Mouse (Mus musculus): ENCODE measurements around the gene Gm6657. TPM values are rescaled to one million over a fixed set of nuclear protein-coding genes. Genes with fewer than 3 reads are reported as not detected.

Gene Gm6657
- polyA plus RNA-seq, 1 experiment from 2014 or later: not detected

GRCm38 (mm10) chr12:78219191-78219825 lies 25.3 kb downstream of the Gm6657 start:
- Histone ChIP-seq H3K4me1 (replicated peaks) (no peaks in the 10 kb centered on the region), H3K9me3 (no peaks in the 10 kb centered on the region), H3K36me3 (no peaks in the 10 kb centered on the region), H3K4me3 (no peak overlapping the region), H3K4me2 (no peak overlapping the region), H3K27ac (replicated peaks) (no peak overlapping the region), H3K27me3 (no peaks in the 10 kb centered on the region), H3K9ac (no peak overlapping the region)
- WGBS: 92% methylated on average over 4 of the region's 4 CpGs
- ATAC-seq (ENCODE audit: low FRiP score, low read depth): no peak

GRCm38 (mm10) chr12:78225707-78226518 lies 31.9 kb downstream of the Gm6657 start, which contains the start of gene Gphn:
Gene Gphn, plus strand, starts transcription at chr12:78226379.
- Histone ChIP-seq H3K9me3 (no peaks in the 10 kb centered on the region), H3K27me3 (no peaks in the 10 kb centered on the region), H3K4me2 (peak within 1 kb of the TSS; percentile 77), H3K4me1 (replicated peaks) (peaks cover 20% of the 10 kb centered on the region), H3K27ac (replicated peaks) (peak within 1 kb of the TSS; percentile 99), H3K9ac (peak within 1 kb of the TSS; percentile 87), H3K36me3 (no peaks in the 10 kb centered on the region), H3K4me3 (peak within 1 kb of the TSS; percentile 89)
- ATAC-seq (ENCODE audit: low FRiP score, low read depth): peak; percentile 98
- WGBS: 0% methylated on average over 58 of the region's 70 CpGs

GRCm38 (mm10) chr12:78226519-78226875 lies 32.5 kb downstream of the Gm6657 start:
- peaks cover 20% of the 10 kb centered on the region for H3K4me1 ChIP-seq (replicated peaks)
- WGBS: under 1% methylated on average over 46 of the region's 48 CpGs
- peak overlapping the region; percentile 89 for H3K4me3 ChIP-seq
- H3K9me3 ChIP-seq: no peaks in the 10 kb centered on the region
- no peaks in the 10 kb centered on the region for H3K36me3 ChIP-seq
- peak overlapping the region; percentile 87 for H3K9ac ChIP-seq
- peak overlapping the region; percentile 99 for H3K27ac ChIP-seq (replicated peaks)
- H3K27me3 ChIP-seq: no peaks in the 10 kb centered on the region
- ATAC-seq (ENCODE audit: low FRiP score, low read depth): peak; percentile 92
- peak overlapping the region; percentile 77 for H3K4me2 ChIP-seq

- WGBS: under 1% methylated on average over 50 of the region's 57 CpGs
- peak; percentile 23; the same call in 1 of the 2 replicates for ATAC-seq (ENCODE audit: low FRiP score, low read depth)
- peaks cover 20% of the 10 kb centered on the region for H3K4me1 ChIP-seq (replicated peaks)
- H3K9ac ChIP-seq: peak overlapping the region; percentile 87
- peak overlapping the region; percentile 77 for H3K4me2 ChIP-seq
- no peaks in the 10 kb centered on the region for H3K9me3 ChIP-seq
- H3K4me3 ChIP-seq: peak overlapping the region; percentile 89
- H3K36me3 ChIP-seq: no peaks in the 10 kb centered on the region
- no peaks in the 10 kb centered on the region for H3K27me3 ChIP-seq
- H3K27ac ChIP-seq (replicated peaks): peak overlapping the region; percentile 99
These were observed 33.2 kb downstream of the Gm6657 start for GRCm38 (mm10) chr12:78227021-78227932.

- no peaks in the 10 kb centered on the region for H3K36me3 ChIP-seq
- no peaks in the 10 kb centered on the region for H3K27me3 ChIP-seq
- H3K4me1 ChIP-seq (replicated peaks): peaks cover 20% of the 10 kb centered on the region
- peak overlapping the region; percentile 89 for H3K4me3 ChIP-seq
- WGBS: 31% methylated on average over 4 of the region's 4 CpGs
- H3K27ac ChIP-seq (replicated peaks): no peak overlapping the region
- H3K9me3 ChIP-seq: no peaks in the 10 kb centered on the region
- ATAC-seq (ENCODE audit: low FRiP score, low read depth): no peak
- H3K4me2 ChIP-seq: peak overlapping the region; percentile 77
- H3K9ac ChIP-seq: 0 out of 2 replicates have a peak overlapping the region, but pooled peaks have one; percentile 87
These were observed 34.1 kb downstream of the Gm6657 start for GRCm38 (mm10) chr12:78228139-78228538.

- Histone ChIP-seq H3K4me3 (no peak overlapping the region), H3K4me2 (no peak overlapping the region), H3K36me3 (no peaks in the 10 kb centered on the region), H3K27me3 (no peaks in the 10 kb centered on the region), H3K27ac (replicated peaks) (no peak overlapping the region), H3K9ac (no peak overlapping the region), H3K9me3 (no peaks in the 10 kb centered on the region), H3K4me1 (replicated peaks) (peaks cover 18% of the 10 kb centered on the region)
- ATAC-seq (ENCODE audit: low FRiP score, low read depth): no peak
These were observed 38.5 kb downstream of the Gm6657 start for GRCm38 (mm10) chr12:78232560-78232959.

GRCm38 (mm10) chr12:78248366-78248765 lies 54.3 kb downstream of the Gm6657 start:
- Histone ChIP-seq H3K27me3 (no peaks in the 10 kb centered on the region), H3K4me1 (replicated peaks) (no peaks in the 10 kb centered on the region), H3K9me3 (no peaks in the 10 kb centered on the region), H3K36me3 (no peaks in the 10 kb centered on the region), H3K4me2 (no peak overlapping the region), H3K27ac (replicated peaks) (no peak overlapping the region), H3K4me3 (no peak overlapping the region), H3K9ac (no peak overlapping the region)
- no peak for ATAC-seq (ENCODE audit: low FRiP score, low read depth)
- WGBS: 88% methylated on average over 1 of the region's 1 CpGs

- Histone ChIP-seq H3K4me2 (no peak overlapping the region), H3K4me3 (no peak overlapping the region), H3K9ac (no peak overlapping the region), H3K36me3 (no peaks in the 10 kb centered on the region), H3K27me3 (no peaks in the 10 kb centered on the region), H3K27ac (replicated peaks) (no peak overlapping the region), H3K9me3 (no peaks in the 10 kb centered on the region), H3K4me1 (replicated peaks) (no peaks in the 10 kb centered on the region)
- no peak for ATAC-seq (ENCODE audit: low FRiP score, low read depth)
These were observed 55.1 kb downstream of the Gm6657 start for GRCm38 (mm10) chr12:78249151-78249550.

Other genes with a start within 250 kb of the Gm6657 start
- gene Gphn, start 32.1 kb downstream of the Gm6657 start, polyA plus RNA-seq (2015; fragmentation: Nextera tagmentation; extraction: Ambion mirVana): 50.0 and 53.3 TPM in 2 replicates

Measured in hindbrain, embryonic 15.5 days (tissue).